Mouse (Mus musculus): Measurements from ENCODE around the gene Sema6d. TPM values are rescaled to one million over a fixed set of nuclear protein-coding genes. Genes with fewer than 3 reads are reported as not detected.

Sema6d gene
- total RNA-seq, 2 experiments from 2014 or later, result 44.5 to 49.2 TPM

DNA sequence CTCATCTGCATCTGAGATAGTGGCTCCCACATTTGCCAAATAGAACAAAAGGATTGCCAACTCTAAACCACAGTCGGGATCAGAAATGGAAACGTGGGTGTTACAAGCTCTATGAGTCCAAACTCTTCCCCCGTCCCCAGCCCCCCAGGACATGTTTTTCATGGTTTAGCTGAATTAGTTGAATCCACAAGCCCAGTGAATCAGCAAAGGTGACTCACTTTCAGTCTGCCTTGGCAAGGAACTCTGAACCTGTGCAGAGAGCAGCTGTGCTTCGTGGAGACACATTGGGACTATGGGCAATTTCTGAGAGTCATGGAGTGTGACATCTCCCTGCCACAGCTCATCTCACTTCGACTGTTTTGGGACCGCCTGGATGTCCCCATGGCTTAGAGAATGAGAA is 419.7 kb downstream of the Sema6d start:
- DNase-seq (ENCODE audit: low spot score in 2 of 2), result peak in 1 of 2 experiments; percentile 84
- intact Hi-C loops (cut with DNase I), result no loop called here

DNA sequence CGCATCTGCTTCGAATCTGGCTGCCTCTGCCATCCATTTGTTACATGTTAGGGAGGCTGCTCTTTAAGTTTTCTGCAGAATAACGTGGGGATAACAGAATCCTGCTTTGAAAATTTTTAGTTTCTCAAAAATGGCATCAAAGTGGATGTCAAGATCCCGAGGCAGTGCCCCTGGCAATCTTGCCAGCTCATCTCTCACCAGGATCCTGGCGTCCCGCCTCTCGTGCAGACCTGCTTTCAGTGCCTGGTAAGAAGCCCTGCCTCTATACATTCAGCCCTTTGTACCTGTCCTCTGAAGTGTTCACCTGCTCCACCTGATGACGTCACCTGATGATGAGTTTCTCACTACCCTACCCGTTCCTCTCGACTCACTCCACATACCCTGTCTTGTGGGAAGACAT is 422.1 kb downstream of the Sema6d start:
- intact Hi-C loops (cut with DNase I), result no loop called here
- DNase-seq (ENCODE audit: low spot score in 2 of 2), result no peak

DNA sequence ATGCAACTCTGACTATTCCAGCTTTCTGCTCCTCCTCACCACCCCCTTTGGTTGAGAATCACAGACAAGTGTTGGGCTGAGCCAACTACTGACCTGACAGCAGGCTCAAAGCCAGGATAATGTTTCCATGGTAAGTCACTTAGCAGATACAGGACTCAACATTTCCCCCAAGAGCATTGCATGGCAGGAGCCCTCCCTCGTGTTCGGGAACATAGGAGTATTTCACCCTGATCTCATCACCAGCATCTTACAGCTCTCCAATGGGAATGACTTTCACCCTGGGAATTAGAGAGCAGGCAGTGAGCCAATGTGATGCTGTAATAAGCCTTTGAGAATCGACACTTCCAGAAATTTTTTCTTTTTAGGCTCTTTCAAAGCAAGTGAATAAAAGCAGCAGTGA is 432.7 kb downstream of the Sema6d start:
- intact Hi-C loops (cut with DNase I), result no loop called here
- peak in 1 of 2 experiments; percentile 7 for DNase-seq (ENCODE audit: low spot score in 2 of 2)

DNA sequence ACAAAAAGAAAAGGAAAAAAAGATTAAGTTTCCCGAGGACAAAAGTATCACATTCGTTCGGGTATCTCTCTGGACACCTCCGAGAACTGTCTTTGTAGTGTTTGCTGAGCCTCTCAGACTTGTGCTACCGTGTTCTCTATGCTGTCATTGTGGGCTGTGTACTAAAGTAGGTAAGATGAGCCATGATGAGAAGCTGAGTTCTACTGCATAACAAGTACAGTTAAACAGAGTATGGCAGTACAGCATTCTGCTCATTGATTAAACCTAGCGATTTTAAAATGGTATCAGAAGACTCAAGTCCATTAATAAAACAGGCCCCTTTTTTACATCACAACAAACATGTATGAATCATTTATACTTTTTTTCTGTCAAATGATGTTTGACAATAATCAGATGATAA is 433.9 kb downstream of the Sema6d start:
- DNase-seq (ENCODE audit: low spot score in 2 of 2), result no peak
- intact Hi-C loops (cut with DNase I), result no loop called here

DNA sequence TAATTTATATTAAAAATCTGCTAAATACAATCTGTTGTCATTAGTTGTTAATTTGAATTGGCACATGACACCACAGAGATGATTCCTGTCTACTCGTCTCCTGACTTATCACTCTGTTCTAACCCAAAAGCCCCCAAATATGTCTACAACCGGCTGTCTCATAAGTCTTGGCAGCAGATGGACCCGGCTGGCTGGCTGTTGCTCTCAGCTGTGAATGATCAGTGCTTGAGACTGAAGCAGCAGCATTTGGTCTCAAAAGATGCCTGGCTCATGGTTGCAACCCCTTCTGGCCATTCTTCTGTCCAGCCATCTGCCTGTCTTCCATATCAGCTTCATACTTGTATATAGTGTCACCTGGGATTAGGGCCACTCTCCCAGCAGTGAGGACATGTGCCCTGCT is 434.4 kb downstream of the Sema6d start:
- intact Hi-C loops (cut with DNase I), result no loop called here
- DNase-seq (ENCODE audit: low spot score in 2 of 2), result no peak

DNA sequence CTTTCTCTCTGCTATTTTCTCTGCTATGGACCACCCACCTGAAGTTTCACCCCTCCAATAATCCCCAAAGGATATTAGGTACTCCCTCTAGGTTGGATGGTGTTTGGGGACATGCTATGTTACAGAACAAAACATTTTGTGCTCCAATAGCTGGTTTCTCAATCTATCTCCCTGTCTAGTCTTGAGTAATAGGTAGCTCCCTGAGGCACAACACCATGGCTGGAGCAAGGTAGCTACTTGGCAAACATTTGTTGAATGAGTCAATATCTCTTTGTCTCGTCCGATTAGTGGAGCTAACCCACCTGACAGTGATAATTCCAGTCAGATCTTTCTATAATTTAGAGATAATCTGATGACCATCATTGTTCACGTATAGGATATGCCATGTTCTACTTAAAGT is 437.9 kb downstream of the Sema6d start:
- intact Hi-C loops (cut with DNase I), result no loop called here
- DNase-seq (ENCODE audit: low spot score in 2 of 2), result no peak

DNA sequence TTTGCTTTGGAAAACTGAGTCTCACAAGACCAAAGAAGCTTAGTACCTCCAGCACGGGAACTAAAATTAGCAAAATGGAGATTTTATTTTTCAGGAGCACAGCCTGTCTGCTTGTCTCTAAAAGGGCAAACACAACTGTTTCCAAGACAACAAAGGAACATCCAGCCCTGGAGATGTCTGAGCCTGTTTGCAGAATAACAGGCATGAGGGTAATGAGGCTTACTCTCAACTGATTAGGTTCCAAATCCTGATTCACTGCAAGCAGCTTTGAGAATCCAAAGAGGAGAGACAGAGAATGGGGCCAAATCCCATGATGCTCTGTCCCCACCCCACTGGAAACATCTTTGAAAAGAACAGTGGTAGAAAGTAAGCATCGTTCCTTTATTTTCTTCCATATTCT is 440.7 kb downstream of the Sema6d start:
- intact Hi-C loops (cut with DNase I), result no loop called here
- no peak for DNase-seq (ENCODE audit: low spot score in 2 of 2)

DNA sequence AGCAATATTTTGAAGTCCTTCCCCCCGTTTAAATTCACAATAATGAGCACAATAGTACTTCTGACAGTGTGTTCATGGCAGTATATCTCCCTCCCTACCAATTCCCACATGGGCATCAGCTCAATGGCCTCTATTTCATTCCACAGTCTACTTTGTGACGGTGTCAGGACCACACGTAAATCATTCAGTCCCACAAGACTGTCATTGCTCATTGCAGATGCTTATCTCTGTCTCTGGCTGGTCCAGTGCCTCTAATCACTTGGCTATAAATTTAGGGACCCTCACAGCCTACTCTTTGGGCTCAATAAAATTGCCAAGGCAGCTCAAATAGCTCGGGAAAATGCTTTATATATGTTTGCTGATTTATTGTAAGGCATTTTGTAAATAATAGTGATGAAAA is 441.3 kb downstream of the Sema6d start:
- no peak for DNase-seq (ENCODE audit: low spot score in 2 of 2)
- intact Hi-C loops (cut with DNase I), result no loop called here

DNA sequence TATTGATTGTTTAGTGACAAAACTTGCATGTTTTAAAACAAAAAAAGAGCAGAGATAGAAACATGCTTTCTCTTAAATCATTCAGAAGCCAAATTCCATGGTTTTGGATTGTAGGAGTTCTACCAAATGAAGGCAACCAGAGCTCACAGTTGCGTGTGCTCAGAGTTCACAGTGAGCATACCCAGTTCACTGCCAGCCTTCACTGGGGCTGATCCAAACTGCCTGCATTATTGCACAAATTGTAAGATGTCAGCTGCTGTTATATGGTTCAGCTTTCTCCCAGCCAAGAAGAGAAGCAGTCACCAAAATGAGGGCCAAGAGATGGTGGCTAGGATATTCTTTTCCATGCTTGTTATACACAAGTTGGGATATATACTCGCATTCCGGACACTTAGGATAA is 443.1 kb downstream of the Sema6d start:
- no peak for DNase-seq (ENCODE audit: low spot score in 2 of 2)
- intact Hi-C loops (cut with DNase I), result no loop called here

DNA sequence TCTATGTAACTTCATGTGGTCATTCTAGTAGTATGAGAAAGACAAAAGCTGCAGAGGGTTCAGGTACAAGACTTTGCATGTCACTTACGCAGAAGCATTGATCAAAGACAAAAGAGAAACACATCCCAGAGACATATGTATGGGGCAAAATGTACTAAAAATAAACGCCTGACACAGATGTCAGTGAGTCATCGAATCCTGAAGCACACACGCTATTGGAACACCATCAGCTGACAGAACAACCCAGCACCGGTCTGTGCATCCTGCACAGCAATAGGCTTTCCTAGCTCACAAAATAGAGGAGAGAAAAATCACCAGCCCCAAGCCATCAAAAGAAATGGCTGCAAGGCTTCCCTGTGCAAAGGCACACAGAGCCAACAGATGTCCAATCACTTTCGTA is 443.8 kb downstream of the Sema6d start:
- DNase-seq (ENCODE audit: low spot score in 2 of 2), result peak; percentile 21 to 67
- intact Hi-C loops (cut with DNase I), result no loop called here

DNA sequence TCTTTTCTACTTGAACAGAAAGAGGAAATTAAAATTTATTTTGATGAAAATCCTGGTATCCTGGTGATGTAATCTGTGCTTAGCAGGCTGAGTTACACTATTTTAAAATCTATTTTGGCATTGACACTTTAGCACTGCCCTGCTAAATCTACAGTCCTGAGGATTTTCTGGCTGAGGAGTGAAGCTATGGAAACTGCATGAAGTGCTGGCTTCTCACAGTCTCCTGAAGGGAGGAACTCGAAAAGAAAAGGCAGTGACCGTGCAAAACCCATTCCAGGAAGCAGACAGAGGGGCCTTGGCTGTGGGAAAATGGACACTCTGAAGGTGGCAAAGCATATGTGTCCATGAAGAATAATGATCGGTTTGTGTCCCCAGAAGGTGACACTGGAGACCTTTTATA is 460.5 kb downstream of the Sema6d start:
- DNase-seq (ENCODE audit: low spot score in 2 of 2), result no peak
- intact Hi-C loops (cut with DNase I), result no loop called here

DNA sequence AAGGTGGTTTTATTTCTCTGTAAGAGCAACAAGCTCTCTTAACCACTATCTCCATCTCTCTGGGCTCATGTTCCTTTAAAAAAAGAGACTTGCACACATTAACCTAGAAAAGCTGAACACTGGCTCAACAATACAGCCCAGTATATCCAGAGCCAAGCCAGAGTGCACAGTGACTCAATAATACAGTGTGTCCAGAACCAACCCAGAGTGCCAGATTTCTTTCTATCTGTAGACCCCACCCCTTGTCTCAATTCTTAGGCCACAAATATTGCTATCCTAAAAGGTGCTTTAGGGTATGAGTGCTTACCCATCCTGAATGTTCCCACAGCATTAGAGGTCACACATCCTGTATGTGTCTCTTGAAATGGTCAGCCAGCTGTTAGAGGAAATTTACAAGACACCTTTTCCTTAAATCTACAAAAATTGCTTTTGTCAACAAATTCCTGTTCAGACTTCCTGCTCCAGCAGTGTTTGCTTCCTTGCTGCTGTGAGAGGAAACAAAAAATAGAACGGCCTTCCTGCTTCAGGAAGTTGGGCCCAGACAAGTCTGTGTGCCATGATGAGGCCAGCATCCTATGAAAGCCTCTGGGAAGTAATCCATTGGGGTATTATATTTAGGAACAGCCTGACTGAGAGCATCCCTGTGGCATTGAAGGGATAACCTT is 465.1 kb downstream of the Sema6d start:
- intact Hi-C loops (cut with DNase I), result no loop called here
- no peak for DNase-seq (ENCODE audit: low spot score in 2 of 2)

DNA sequence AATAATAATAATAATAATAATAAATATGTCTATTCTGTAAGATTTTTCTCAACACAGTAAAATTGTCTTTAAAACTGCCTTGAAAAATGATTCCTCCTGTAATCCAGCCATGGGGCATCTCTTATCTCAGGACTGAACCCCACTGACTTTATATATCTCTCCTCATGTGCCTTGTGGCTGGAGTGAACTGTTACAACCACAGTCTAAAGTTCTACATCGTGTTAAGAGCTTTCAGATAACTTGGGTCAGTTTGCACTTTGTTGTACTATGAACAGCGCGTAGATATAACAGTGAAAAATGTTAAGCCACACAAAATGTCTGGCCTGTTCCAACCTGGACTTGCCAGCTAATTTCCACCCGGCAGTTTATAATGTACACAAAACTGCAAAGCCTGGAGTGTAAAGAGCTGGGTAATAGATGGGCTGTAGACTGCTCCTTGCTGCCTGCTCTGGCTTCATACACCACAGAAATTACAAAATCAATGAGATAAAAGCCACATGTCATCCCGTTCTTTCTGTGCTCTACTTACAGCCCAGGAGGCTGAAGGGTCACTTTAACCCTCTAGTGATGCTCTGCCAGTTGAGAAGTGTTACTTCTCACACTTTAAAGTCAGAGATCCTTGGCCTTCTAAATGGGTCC is 467.2 kb downstream of the Sema6d start:
- no peak for DNase-seq (ENCODE audit: low spot score in 2 of 2)
- intact Hi-C loops (cut with DNase I), result no loop called here

DNA sequence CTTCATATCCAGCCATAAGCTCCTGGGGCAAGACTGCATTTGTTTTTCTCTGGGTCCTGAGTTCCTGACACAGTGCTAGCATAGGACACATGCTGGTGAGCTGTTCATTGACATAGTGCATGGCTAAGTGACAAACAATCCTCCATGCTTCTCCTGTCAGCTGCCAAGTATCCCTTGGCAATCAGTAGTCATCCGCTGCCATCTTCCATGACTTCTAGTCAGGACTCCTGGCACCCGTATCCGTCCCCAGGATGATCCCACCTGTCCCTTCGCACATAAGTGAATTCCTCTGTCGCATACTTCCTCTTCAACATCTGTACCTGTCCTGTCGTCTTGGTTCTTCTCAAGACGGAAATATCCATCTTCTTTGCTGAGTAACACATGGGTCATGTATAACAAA is 468.3 kb downstream of the Sema6d start:
- intact Hi-C loops (cut with DNase I), result no loop called here

DNA sequence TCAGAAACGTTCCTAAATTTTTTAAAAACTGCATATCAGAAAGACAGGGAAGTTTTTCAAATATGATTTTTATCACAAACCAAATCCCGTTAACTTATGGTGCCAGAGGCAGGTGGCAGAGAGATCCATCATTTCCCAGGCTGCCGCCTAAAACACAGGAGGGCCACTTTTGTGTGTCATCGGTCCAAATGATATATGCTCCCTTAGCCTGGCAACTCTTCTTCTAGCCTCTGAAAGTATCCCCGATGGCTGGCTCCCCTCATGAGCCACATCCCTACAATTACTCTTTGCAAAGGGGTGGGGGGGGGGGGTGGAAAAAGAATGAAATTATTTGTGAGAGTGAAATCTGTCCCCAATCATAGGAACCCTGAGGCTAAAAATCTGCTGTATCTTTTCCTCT is 471.9 kb downstream of the Sema6d start:
- intact Hi-C loops (cut with DNase I), result no loop called here

More for the DNA sequence above, 468.3 kb downstream of the Sema6d start:
- no peak for DNase-seq (ENCODE audit: low spot score in 2 of 2)

DNA sequence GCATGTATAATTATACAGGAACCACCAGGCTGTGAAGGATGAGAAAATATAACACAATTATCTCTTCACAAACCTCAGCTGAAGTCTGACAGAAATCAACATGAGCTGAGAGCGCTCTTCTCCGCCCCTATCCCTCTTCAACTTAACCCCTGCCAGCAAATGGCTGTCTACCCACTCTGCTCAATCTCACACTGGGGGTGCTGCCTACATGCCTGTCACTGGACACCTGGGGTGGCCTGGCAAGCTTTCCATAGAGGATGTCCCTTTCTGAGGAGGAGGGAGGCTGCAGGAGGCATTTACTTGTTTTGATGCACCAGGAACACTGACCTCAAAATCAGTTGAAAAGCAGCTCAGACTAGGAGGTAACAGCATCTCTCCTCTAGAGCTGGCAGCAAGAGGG is 472.3 kb downstream of the Sema6d start:
- intact Hi-C loops (cut with DNase I), result no loop called here
- DNase-seq (ENCODE audit: low spot score in 2 of 2), result no peak

More for the DNA sequence above, 471.9 kb downstream of the Sema6d start:
- DNase-seq (ENCODE audit: low spot score in 2 of 2), result no peak

DNA sequence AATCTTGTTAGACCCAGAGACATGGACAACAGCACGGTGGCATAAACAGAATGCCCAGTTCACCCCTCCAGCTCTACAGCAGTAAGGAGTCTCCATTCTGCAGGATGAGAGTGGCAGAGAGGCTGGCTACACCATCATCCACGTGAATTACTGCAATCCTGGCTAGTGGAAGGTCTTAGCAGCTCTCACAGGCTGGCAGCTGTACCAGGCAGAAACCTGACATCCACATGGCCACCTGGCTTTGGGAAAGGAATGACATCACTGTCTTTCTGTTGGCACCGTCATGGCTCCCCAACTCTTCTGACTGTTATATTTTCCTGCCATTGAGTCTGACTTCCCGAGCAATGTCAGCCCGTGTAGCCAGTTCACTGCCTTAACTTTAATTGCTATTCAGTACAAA is 474.0 kb downstream of the Sema6d start:
- no peak for DNase-seq (ENCODE audit: low spot score in 2 of 2)
- intact Hi-C loops (cut with DNase I), result no loop called here

DNA sequence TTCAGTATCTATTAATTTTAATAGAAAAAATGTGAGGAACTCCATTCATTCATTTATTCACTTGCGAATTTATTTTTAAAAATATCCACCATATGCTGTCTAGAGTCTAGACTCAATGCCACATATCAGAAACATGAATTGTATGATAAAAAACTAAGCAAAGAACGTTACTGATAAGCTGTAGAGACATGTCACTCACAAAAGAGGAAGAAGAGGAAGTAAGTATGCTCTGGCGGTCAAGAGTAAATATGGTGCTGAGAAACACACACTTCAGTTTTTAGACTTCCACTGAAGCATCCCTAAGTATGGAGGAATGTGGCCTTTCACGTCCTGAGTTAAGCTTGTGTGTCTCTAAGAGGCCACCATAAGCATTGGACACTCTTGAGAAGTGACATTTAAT is 484.0 kb downstream of the Sema6d start:
- intact Hi-C loops (cut with DNase I), result no loop called here
- no peak for DNase-seq (ENCODE audit: low spot score in 2 of 2)

DNA sequence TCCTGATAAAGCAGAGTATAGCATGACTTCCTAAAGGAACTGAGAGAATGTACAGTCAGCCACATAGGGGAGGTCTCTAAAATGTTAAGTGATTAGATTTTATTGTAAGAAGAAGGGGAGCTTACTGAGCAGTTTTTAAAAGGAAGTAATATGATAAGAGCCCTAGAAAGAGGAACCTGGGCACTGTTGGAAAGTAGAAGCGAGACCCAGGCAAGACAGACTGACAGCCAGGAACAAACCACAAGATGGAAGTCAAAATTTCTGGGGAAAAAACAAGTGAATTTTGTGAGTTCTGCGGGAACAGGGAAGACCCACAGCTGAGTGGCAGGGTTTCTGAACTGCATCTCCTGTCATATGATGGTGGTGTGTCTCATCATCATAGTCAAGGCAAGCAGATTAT is 486.3 kb downstream of the Sema6d start:
- intact Hi-C loops (cut with DNase I), result no loop called here
- no peak for DNase-seq (ENCODE audit: low spot score in 2 of 2)

DNA sequence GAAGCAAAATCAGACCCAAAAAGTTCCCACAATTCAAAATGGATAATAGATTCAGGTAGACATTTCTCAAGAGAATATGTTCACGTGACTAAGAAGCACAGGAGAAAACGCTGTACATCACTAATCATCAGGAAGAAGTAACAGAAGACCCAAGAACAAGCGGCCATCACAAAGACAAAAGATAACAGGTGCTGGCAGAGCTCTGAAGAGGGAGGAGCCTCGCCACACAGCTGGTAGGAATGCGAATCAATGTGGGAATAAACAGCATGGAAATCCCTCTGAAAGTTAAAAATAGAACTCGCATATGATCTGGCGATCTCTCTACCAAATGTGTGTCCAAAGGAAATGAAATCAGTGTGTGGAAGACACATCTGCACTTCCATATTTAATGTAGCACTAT is 493.8 kb downstream of the Sema6d start:
- no peak for DNase-seq (ENCODE audit: low spot score in 2 of 2)
- intact Hi-C loops (cut with DNase I), result no loop called here

DNA sequence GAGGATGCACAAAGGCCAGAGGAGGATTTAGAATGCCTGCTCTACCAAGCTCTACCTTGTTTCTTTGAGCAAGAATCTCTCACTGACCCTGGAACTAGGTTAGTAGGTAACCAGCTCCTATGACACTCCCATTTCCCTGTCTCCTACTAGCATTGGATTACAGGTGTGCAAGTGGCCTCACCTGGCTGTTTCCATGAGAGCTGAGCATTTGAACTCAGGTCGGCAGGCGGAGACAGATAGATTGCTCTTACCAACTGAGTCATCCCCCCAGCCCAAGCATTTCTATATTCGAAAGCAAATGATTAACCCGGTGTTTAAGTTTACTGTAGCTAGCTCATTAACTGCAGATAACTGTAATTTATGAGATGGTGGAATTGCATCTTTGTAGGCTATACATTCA is 503.0 kb downstream of the Sema6d start:
- intact Hi-C loops (cut with DNase I), result no loop called here
- DNase-seq (ENCODE audit: low spot score in 2 of 2), result no peak

DNA sequence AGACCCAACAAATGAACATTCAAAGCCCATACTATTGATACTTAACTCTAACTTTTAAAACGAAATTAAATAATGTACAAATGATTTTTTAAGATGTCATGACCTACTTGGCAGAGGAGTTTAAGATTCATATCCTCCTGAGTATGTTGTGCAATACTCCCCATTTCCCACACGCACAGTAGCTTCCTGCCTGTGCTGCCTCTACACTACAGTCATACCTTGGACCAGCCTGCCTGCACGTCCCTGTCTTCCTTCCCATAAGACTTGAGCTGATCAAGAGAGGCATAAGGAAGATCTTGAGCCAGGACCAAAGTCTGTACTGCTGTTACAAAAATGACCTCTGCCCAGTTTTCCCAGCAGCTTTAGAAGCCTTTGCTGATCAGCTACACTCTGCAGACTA is 509.2 kb downstream of the Sema6d start:
- no peak for DNase-seq (ENCODE audit: low spot score in 2 of 2)
- intact Hi-C loops (cut with DNase I), result no loop called here
